Mouse (Mus musculus) MEL (cell line): Measurements from ENCODE around the gene Traf3ip2.
A peak's percentile ranks its signal among the peaks of the same experiment; 100 is the strongest.

Experiments
- CHD1 ChIP-seq: IDR thresholded peaks from 2 replicates; pipeline ENCODE4 v1.6.1; 2012; ENCODE audit warnings: low read depth, mild to moderate bottlenecking, inconsistent platforms, low read length, improper control_type of control experiment
- CTCF ChIP-seq, 3 experiments: IDR thresholded peaks in 2 of 3; conservative IDR thresholded peaks in 1 of 3; 2 replicates each; pipeline ENCODE4 v1.5.1; 2011 to 2012; ENCODE audit warnings: low read length in 3 of 3, low read depth in 2 of 3, mild to moderate bottlenecking in 2 of 3, improper control_type of control experiment in 1 of 3, inconsistent platforms in 1 of 3, mixed read lengths in 1 of 3, moderate library complexity in 1 of 3; ENCODE audit not compliant: control insufficient read depth in 1 of 3, insufficient read depth in 1 of 3, poor library complexity in 1 of 3, severe bottlenecking in 1 of 3
- GATA1 ChIP-seq: IDR thresholded peaks from 2 replicates; pipeline ENCODE4 v1.6.1; 2011; ENCODE audit warnings: low read depth, low read length, improper control_type of control experiment
- POLR2A ChIP-seq, 2 experiments: IDR thresholded peaks; 2 replicates each; pipeline ENCODE4 v1.6.1; 2011 to 2012; ENCODE audit warnings: low read length in 2 of 2, mild to moderate bottlenecking in 2 of 2, control low read depth in 1 of 2, improper control_type of control experiment in 1 of 2, low read depth in 1 of 2, moderate library complexity in 1 of 2; ENCODE audit not compliant: control insufficient read depth in 1 of 2, insufficient read depth in 1 of 2, poor library complexity in 1 of 2
- TCF12 ChIP-seq: IDR thresholded peaks from 2 replicates; pipeline ENCODE4 v1.6.1; 2014; ENCODE audit warnings: low read depth, mild to moderate bottlenecking, inconsistent platforms, low read length, improper control_type of control experiment, moderate library complexity
- USF2 ChIP-seq, 2 experiments: IDR thresholded peaks; 2 replicates each; pipeline ENCODE4 v1.6.1; 2011 to 2012; ENCODE audit warnings: improper control_type of control experiment in 2 of 2, low read length in 2 of 2, borderline replicate concordance in 1 of 2, inconsistent platforms in 1 of 2, low read depth in 1 of 2, mild to moderate bottlenecking in 1 of 2; ENCODE audit not compliant: insufficient read depth in 1 of 2

DNA sequence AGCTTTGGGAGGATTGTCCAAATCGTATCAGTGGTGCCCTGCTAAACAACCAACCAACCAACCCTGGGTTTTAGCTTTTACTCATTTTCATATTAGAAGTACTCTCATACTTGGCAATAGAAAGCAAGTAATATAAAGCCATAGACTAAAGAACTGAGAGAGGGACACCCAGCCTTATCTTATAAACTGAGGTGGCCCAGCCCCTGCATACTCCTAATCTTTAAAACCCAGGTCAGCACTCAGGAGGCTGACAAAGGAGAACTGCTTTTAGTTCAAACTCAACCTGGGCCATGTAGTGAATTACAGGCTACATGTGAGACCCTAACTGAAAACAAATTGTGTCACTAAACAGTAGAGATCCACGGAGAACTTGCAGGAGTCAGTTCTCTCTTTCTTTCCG is 36.8 kb downstream of the Traf3ip2 start:
- TF ChIP-seq GATA1: peak; percentile 67
- no peak for TF ChIP-seq CTCF (IDR thresholded peaks at IDR 0.05 in 2 of 3, conservative IDR thresholded peaks at IDR 0.05 in 1 of 3; ENCODE audit: control insufficient read depth in 1 of 3, insufficient read depth in 1 of 3, low read depth in 2 of 3, low read length in 3 of 3, poor library complexity in 1 of 3, severe bottlenecking in 1 of 3)
- TF ChIP-seq USF2 (IDR thresholded peaks at IDR 0.05; ENCODE audit: borderline replicate concordance in 1 of 2, insufficient read depth in 1 of 2, low read depth in 1 of 2, low read length in 2 of 2): no peak
- TF ChIP-seq TCF12: peak; percentile 64
- TF ChIP-seq POLR2A (IDR thresholded peaks at IDR 0.05; ENCODE audit: control insufficient read depth in 1 of 2, insufficient read depth in 1 of 2, low read depth in 1 of 2, low read length in 2 of 2, poor library complexity in 1 of 2): no peak
- TF ChIP-seq CHD1: no peak
